Mouse (Mus musculus) liver, postnatal 0 days (tissue): ENCODE measurements around the gene Rps6ka5. TPM values are rescaled to one million over a fixed set of nuclear protein-coding genes. Genes with fewer than 3 reads are reported as not detected.
A peak's percentile ranks its signal among the peaks of the same experiment; 100 is the strongest.

Experiments
- ATAC-seq: fragments of 200-750 bp; cut with Nextera tagmentation; 2 replicates; pipeline ENCODE4 v1.8.0; 2017; ENCODE audit warnings: mild to moderate bottlenecking, moderate library complexity
- DNase-seq: peaks from one replicate; pipeline ENCODE4 v3.0.0-alpha.2; 2016
- H3K27ac ChIP-seq: fragments of 300-500 bp; sonication (generic); 2 replicates; pipeline ENCODE4 v1.5.1; 2014; ENCODE audit warnings: antibody characterized with exemption, moderate library complexity, mild to moderate bottlenecking, low read depth
- H3K27me3 ChIP-seq: fragments of 300-500 bp; sonication (generic); 2 replicates; pipeline ENCODE4 v1.6.1; 2014; ENCODE audit warnings: low read length, control low read depth, mixed read lengths; ENCODE audit not compliant: insufficient read depth
- H3K36me3 ChIP-seq: fragments of 300-500 bp; sonication (generic); replicated peaks from 2 replicates; pipeline ENCODE4 v1.6.1; 2014; ENCODE audit warnings: mild to moderate bottlenecking, control low read depth, low read length, moderate library complexity, mixed read lengths; ENCODE audit not compliant: insufficient read depth
- H3K4me1 ChIP-seq: fragments of 300-500 bp; sonication (generic); 2 replicates; pipeline ENCODE4 v1.6.1; 2014; ENCODE audit warnings: antibody characterized with exemption, mild to moderate bottlenecking, control low read depth; ENCODE audit not compliant: insufficient read depth
- H3K4me2 ChIP-seq: fragments of 300-500 bp; sonication (generic); 2 replicates; pipeline ENCODE4 v1.6.1; 2014; ENCODE audit warnings: low read depth, mild to moderate bottlenecking, low read length, moderate library complexity, mixed read lengths
- H3K4me3 ChIP-seq: fragments of 300-500 bp; sonication (generic); 2 replicates; pipeline ENCODE4 v1.5.1; 2014; ENCODE audit warnings: low read depth, low read length
- H3K9ac ChIP-seq: fragments of 300-500 bp; sonication (generic); replicated peaks from 2 replicates; pipeline ENCODE4 v1.6.1; 2014; ENCODE audit warnings: mild to moderate bottlenecking, moderate library complexity
- H3K9me3 ChIP-seq: fragments of 300-500 bp; sonication (generic); 2 replicates; pipeline ENCODE4 v1.6.1; 2016; ENCODE audit warnings: mild to moderate bottlenecking, control low read depth, low read length, mixed read lengths
- CTCF ChIP-seq: sonication (generic); IDR thresholded peaks from 2 replicates; pipeline ENCODE4 v1.5.1; 2016; ENCODE audit warnings: antibody characterized with exemption, low read depth
- EP300 ChIP-seq: IDR thresholded peaks from 2 replicates; pipeline ENCODE4 v1.6.1; 2016; ENCODE audit warnings: antibody characterized with exemption, low read depth, mild to moderate bottlenecking
- WGBS: fragments of 180-500 bp; shearing (Covaris S2); extraction: QIAGEN DNeasy Blood & Tissue Kit; methylation state at CpG from one replicate; pipeline ENCODE4 v1.1.7; 2014; ENCODE audit not compliant: insufficient replicate concordance; 5-methylcytosine and 5-hydroxymethylcytosine counted together
- polyA plus RNA-seq: library from polyadenylated mRNA; unstranded; fragments of >200 nt; fragmentation: Nextera tagmentation; extraction: Ambion mirVana; gene quantifications from 2 replicates; pipeline ENCODE4 v1.2.1, GENCODE M21; 2015

The Rps6ka5 gene
- polyA plus RNA-seq, 1 experiment from 2014 or later, result 1.6 TPM

DNA sequence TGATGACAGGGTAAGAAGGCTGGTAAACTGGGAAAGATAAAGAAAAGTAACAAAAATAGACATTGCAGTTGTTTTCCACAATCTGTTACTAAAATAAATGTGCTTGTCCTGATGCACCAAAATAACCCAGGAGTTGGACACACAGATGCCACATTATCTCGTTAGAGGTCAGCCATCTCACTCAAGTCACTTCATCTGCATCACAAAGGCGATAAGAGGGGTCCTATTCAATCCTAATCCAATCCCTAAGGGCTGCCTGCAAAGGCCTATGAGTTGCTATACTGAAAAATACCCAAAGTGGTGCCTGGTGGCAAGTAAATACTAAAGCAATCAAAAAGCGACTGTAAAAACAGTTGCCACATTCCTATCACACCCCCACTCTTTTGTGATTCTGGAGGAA is 90.0 kb downstream of the Rps6ka5 start:
- no peaks in the 10 kb centered on the region for H3K4me1 ChIP-seq
- H3K9ac ChIP-seq, result no peak overlapping the region
- H3K36me3 ChIP-seq, result no peaks in the 10 kb centered on the region
- ATAC-seq (no peak), DNase-seq (no peak)
- WGBS, result 59% methylated on average over 3 of the region's 3 CpGs
- H3K27me3 ChIP-seq, result no peaks in the 10 kb centered on the region
- H3K27ac ChIP-seq, result no peak overlapping the region
- H3K4me3 ChIP-seq, result no peak overlapping the region
- TF ChIP-seq CTCF, result no peak
- no peak for TF ChIP-seq EP300
- H3K9me3 ChIP-seq, result no peaks in the 10 kb centered on the region
- 0 out of 2 replicates have a peak overlapping the region, but pooled peaks have one; percentile 13 for H3K4me2 ChIP-seq

DNA sequence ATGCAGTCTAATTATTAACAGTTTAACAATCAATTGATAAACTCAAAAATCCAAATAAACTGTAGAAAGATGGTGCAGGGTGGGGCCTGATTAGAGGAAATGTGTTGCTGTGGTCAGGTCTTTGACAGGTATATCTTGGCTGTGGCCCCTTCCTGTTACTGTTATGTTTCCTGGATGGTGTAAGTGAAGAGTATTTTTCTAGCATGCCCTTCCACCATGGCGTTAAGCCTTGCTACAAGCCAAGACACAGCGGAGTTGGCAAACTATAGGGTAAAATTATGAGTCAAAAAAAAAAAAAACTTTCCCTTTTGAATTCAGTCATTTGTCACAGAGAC is 90.5 kb downstream of the Rps6ka5 start:
- Histone ChIP-seq H3K9me3 (no peaks in the 10 kb centered on the region), H3K27ac (no peak overlapping the region), H3K27me3 (no peaks in the 10 kb centered on the region), H3K4me2 (no peak overlapping the region), H3K4me3 (no peak overlapping the region), H3K4me1 (no peaks in the 10 kb centered on the region), H3K36me3 (no peaks in the 10 kb centered on the region), H3K9ac (no peak overlapping the region)
- 57% methylated on average over 2 of the region's 2 CpGs for WGBS
- TF ChIP-seq EP300 (no peak), CTCF (no peak)
- ATAC-seq (no peak), DNase-seq (no peak)

DNA sequence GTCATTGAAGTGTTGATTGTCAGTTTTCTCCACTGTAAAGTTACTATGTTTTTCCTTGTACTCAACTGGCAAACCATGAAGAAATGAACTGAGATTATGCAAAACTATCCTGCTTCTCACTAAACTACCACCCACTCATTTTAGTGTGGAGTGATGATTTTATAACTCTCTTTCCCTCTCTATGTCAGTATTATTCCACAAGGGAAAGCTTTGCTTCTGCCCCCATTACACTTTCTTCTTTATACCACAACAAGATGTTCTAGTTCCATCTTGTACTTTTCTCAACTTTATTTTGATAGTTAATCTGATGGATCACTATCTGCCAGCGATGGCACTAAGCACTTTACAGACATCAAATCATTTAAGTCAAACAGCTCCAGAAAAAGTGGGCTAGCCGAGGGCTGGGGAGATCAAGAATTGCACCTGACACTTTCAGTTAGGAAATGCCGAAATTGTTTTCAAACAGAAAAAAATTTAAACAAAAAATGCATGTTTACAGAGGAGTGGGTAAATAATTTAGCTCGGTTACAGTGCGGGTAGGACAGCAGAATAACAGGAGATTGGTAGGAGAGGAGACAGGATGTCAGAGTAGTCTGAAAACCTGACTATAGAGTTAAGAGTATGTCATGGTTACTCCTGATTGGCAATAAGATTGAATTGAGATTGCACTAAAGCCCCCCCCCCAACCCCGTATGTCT is 91.0 kb downstream of the Rps6ka5 start:
- no peak overlapping the region for H3K4me2 ChIP-seq
- DNase-seq (no peak), ATAC-seq (no peak)
- WGBS, result 68% methylated on average over 6 of the region's 6 CpGs
- no peaks in the 10 kb centered on the region for H3K4me1 ChIP-seq
- TF ChIP-seq CTCF (no peak), EP300 (no peak)
- H3K36me3 ChIP-seq, result no peaks in the 10 kb centered on the region
- H3K9ac ChIP-seq, result no peak overlapping the region
- H3K27me3 ChIP-seq, result no peaks in the 10 kb centered on the region
- H3K9me3 ChIP-seq, result no peaks in the 10 kb centered on the region
- H3K4me3 ChIP-seq, result no peak overlapping the region
- H3K27ac ChIP-seq, result no peak overlapping the region

DNA sequence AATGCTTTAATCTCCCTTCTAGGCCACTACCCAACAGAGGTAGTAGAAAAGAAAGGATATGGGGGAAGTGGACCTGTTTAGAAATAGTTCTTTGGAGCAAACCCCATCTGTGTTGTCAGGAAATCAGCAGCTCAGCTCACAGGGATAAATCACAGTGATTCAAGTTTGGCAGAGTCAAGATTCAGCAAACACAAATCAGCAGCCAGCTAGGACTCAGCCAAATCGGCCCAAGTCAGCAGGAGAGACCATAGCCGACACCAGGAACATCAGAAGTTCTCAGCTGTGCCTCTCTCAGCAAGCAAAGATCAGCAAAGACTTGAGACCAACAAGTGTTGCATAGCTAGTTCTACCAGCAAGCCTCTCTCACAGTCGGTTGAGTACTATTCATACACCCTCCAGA is 93.6 kb downstream of the Rps6ka5 start:
- Histone ChIP-seq H3K9ac (no peak overlapping the region), H3K9me3 (no peaks in the 10 kb centered on the region), H3K4me2 (no peak overlapping the region), H3K36me3 (no peaks in the 10 kb centered on the region), H3K4me1 (0 out of 2 replicates have a peak, but pooled peaks cover 5% of the 10 kb centered on the region), H3K4me3 (no peak overlapping the region), H3K27me3 (no peaks in the 10 kb centered on the region), H3K27ac (no peak overlapping the region)
- WGBS, result 84% methylated on average over 3 of the region's 3 CpGs
- ATAC-seq (no peak), DNase-seq (no peak)
- TF ChIP-seq EP300, result no peak
- no peak for TF ChIP-seq CTCF

DNA sequence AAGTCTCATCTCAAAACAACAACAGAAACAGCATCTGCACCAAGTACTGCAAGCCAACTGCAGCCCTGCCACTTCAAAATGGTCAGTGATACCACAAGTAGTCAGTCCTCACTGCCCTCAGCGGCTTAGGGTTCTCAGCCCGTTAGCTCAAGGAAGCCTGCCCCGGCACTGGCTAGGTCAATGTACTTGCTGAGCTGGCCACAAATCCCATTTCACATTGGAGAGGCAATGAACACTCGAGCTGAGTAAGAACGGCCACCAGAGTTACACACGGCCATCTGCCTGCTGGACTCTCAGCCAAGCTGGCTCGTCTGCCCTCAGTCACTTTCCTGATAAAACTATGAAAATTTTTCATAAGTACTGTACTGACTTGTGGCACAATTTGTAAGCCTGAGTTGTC is 95.5 kb downstream of the Rps6ka5 start:
- 83% methylated on average over 7 of the region's 7 CpGs for WGBS
- no peaks in the 10 kb centered on the region for H3K27me3 ChIP-seq
- H3K4me2 ChIP-seq, result no peak overlapping the region
- DNase-seq (no peak), ATAC-seq (no peak)
- no peak overlapping the region for H3K9ac ChIP-seq
- 0 out of 2 replicates have a peak, but pooled peaks cover 5% of the 10 kb centered on the region for H3K4me1 ChIP-seq
- TF ChIP-seq CTCF (no peak), EP300 (no peak)
- no peak overlapping the region for H3K27ac ChIP-seq
- H3K9me3 ChIP-seq, result no peaks in the 10 kb centered on the region
- H3K36me3 ChIP-seq, result no peaks in the 10 kb centered on the region
- H3K4me3 ChIP-seq, result no peak overlapping the region

DNA sequence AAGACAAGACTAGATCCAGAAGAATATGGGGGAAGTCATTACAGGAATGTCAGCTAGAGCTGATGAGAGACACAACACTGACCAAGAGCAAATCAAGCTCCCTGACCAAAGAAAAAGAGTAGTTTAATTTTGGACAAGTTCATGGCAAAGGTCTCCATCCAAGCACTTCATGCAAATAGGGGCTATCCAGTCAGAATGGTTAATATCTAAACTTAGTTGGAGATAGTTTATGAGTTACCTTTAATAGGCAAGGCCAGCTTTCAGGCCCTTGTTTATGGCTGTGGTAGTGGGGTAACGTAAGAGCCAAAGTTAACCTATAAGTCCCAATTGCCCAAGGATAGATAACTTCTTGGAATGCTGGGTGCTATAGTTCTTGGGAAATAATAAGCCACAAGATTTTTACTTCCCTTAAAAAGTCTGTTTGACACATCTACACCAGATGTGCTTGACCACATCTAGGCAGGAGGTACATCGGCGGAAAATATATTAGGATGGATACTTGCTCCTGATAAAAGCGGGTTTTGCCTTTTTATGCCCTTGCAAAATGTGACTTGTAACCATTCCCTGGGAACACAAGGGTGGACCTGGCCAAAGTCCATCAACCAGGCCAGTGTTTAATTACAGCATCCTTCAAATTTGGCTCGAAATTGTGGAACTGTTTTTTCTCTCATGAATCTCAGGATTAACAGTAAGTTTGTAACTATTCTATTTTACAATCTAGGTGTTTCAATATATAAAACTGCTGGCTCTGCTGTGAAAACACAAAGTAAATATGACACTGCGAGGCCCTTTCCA is 97.5 kb downstream of the Rps6ka5 start:
- Histone ChIP-seq H3K9ac (no peak overlapping the region), H3K9me3 (no peaks in the 10 kb centered on the region), H3K4me1 (0 out of 2 replicates have a peak, but pooled peaks cover 5% of the 10 kb centered on the region), H3K36me3 (no peaks in the 10 kb centered on the region), H3K27ac (no peak overlapping the region), H3K4me3 (no peak overlapping the region), H3K27me3 (no peaks in the 10 kb centered on the region), H3K4me2 (no peak overlapping the region)
- ATAC-seq, result no peak
- no peak for DNase-seq
- 76% methylated on average over 6 of the region's 6 CpGs for WGBS
- no peak for TF ChIP-seq CTCF
- no peak for TF ChIP-seq EP300
